In the genomic region with DNA sequence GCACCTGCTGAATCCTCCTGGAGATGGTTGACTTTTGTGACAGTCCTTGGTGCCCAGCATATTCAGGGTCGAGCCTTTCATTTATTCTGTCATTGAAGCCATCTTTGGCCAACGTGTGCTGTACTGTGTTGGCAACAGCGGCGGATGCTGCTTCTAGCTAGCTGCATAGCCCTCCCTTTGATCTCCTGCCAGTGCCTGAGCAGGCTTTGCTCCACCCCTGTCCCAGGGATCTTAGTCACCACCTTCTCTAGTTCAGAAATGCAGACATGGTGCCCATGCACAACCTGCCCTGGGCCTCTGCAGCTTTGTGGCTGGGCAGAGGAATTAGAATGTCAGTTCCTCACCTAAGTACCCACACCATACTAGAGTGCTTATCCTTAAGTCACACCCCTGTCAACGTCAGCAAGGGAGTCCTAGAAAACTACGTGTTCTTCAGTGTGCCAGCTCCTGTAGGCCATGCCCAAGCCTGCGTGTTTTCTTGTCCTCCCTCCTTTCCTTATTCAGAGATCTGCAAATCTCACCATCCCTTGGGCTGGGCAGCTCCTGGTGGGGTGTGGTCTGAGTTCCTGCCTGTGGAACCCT, we compare ENCODE assay signal across 10 mouse cellular contexts.
DNase-seq lines count a peak whose midpoint lies in the region; TF ChIP-seq lines count a peak whose summit lies in the region.
"Had no signal": no experiment of that assay in that cellular context is flagged by ENCODE, and none has a peak within 500 bp of the region (broad histone marks: within the 10 kb centered on the region; RNA-seq: fewer than 3 reads in every experiment).

No protein-coding gene starts in this region.

- no peak overlapping the region for H3K4me3 ChIP-seq in kidney, adult 2 months (ENCODE audit: insufficient read depth, low read depth, low read length)
- H3K4me3 ChIP-seq: neural tube, embryonic 13.5 days had no signal

- H3K27me3 ChIP-seq in kidney, adult 2 months (replicated peaks; ENCODE audit: control insufficient read depth, insufficient read depth, low read length) = no peaks in the 10 kb centered on the region
- H3K27me3 ChIP-seq: neural tube, embryonic 13.5 days; Patski had no signal

- DNase-seq in kidney, adult 2 months = peak; percentile 52
- no peak for DNase-seq in kidney, adult 18-20 months
- DNase-seq in Muller cell, postnatal 12 days (ENCODE audit: inconsistent ontology term) = peak; percentile 69
- DNase-seq in cerebellum, adult 8-10 months = peak; percentile 25
- DNase-seq in heart, postnatal 25 days (ENCODE audit: low spot score) = peak; percentile 26
- peak; percentile 8 to 12 for DNase-seq in thymus, postnatal 10 days (ENCODE audit: low spot score in 2 of 2)
- DNase-seq in spleen, postnatal 10 days (ENCODE audit: low spot score in 2 of 2) = no peak
- DNase-seq in embryo, embryonic 9.5 days (ENCODE audit: extremely low spot score) = no peak

- H3K36me3 ChIP-seq in kidney, adult 2 months (ENCODE audit: control insufficient read depth, insufficient read depth, low read length) = no peaks in the 10 kb centered on the region
- H3K36me3 ChIP-seq: neural tube, embryonic 13.5 days had no signal

- no peak for TF ChIP-seq POLR2A in kidney, adult 2 months (IDR thresholded peaks at IDR 0.05; ENCODE audit: low read depth, low read length)

- WGBS in kidney, adult 2 months = 56% methylated on average over 7 of the region's 7 CpGs

- peaks cover 3% of the 10 kb centered on the region; the same call in 1 of the 2 replicates for H3K4me1 ChIP-seq in kidney, adult 2 months (ENCODE audit: control insufficient read depth, insufficient read depth, low read length)

- no peak overlapping the region for H3K27ac ChIP-seq in kidney, adult 2 months (ENCODE audit: insufficient read depth, low read depth, low read length)
- H3K27ac ChIP-seq: neural tube, embryonic 13.5 days had no signal

- no peak for TF ChIP-seq CTCF in kidney, adult 2 months (conservative IDR thresholded peaks at IDR 0.05; ENCODE audit: insufficient read depth, insufficient read length, low read depth, low read length)

- intact Hi-C loops in heart, postnatal 25 days (cut with DNase I) = loop anchor here (2.0 kb wide), 1 partner anchor 17 kb away; no protein-coding TSS in a partner anchor

Comparison
In these comparisons a context has a peak if more than half of its experiments do, and no peak if none do; other contexts are left out.
1. DNase-seq: peak in kidney, adult 2 months (single experiment), Muller cell, postnatal 12 days (single experiment), cerebellum, adult 8-10 months (single experiment), heart, postnatal 25 days (single experiment) and thymus, postnatal 10 days (2 of 2); none in kidney, adult 18-20 months (single experiment), spleen, postnatal 10 days (0 of 2) and embryo, embryonic 9.5 days (single experiment).